Mouse (Mus musculus) liver, embryonic 11.5 days (tissue): Measurements from ENCODE around the gene Tnnt1. TPM values are rescaled to one million over a fixed set of nuclear protein-coding genes. Genes with fewer than 3 reads are reported as not detected.
"Not testable (repeated sequence)": the region's sequence is repeated elsewhere in the genome, so short reads cannot be mapped to it uniquely, and the experiment has no call there.

ENCODE experiments used
- ATAC-seq: fragments of 200-750 bp; cut with Nextera tagmentation; replicated peaks from 2 replicates; pipeline ENCODE4 v1.8.0; 2017; ENCODE audit warnings: moderate number of reproducible peaks, mild to moderate bottlenecking, moderate TSS enrichment, moderate library complexity; ENCODE audit not compliant: low FRiP score
- DNase-seq: peaks from one replicate; pipeline ENCODE4 v3.0.0-alpha.2; 2017; ENCODE audit warnings: low spot score
- H3K27ac ChIP-seq: fragments of 300-500 bp; sonication (generic); 2 replicates; pipeline ENCODE4 v1.5.1; 2014; ENCODE audit warnings: mild to moderate bottlenecking, low read depth, low read length, control low read depth
- H3K27me3 ChIP-seq: fragments of 300-500 bp; sonication (generic); replicated peaks from 2 replicates; pipeline ENCODE4 v1.6.1; 2014; ENCODE audit warnings: low read length, mixed read lengths; ENCODE audit not compliant: control insufficient read depth, insufficient read depth
- H3K36me3 ChIP-seq: fragments of 300-500 bp; sonication (generic); 2 replicates; pipeline ENCODE4 v1.6.1; 2014; ENCODE audit warnings: mild to moderate bottlenecking, low read length, moderate library complexity, mixed read lengths; ENCODE audit not compliant: control insufficient read depth, insufficient read depth
- H3K4me1 ChIP-seq: fragments of 300-500 bp; sonication (generic); replicated peaks from 2 replicates; pipeline ENCODE4 v1.6.1; 2014; ENCODE audit warnings: low read length, mixed read lengths; ENCODE audit not compliant: control insufficient read depth, insufficient read depth
- H3K4me2 ChIP-seq: fragments of 300-500 bp; sonication (generic); 2 replicates; pipeline ENCODE4 v1.6.1; 2014; ENCODE audit warnings: mild to moderate bottlenecking, control low read depth, moderate library complexity
- H3K4me3 ChIP-seq: fragments of 300-500 bp; sonication (generic); 2 replicates; pipeline ENCODE4 v1.5.1; 2014; ENCODE audit warnings: low read depth, low read length, control low read depth
- H3K9ac ChIP-seq: fragments of 300-500 bp; sonication (generic); 2 replicates; pipeline ENCODE4 v1.6.1; 2014; ENCODE audit warnings: low read depth, low read length, control low read depth
- H3K9me3 ChIP-seq: fragments of 300-500 bp; sonication (generic); 2 replicates; pipeline ENCODE4 v1.6.1; 2016; ENCODE audit warnings: low read length, inconsistent platforms, mixed read lengths; ENCODE audit not compliant: control insufficient read depth
- WGBS: fragments of 180-500 bp; shearing (Covaris S2); extraction: QIAGEN DNeasy Blood & Tissue Kit; methylation state at CpG from one replicate; pipeline ENCODE4 v1.1.7; 2014; 5-methylcytosine and 5-hydroxymethylcytosine counted together
- polyA plus RNA-seq: library from polyadenylated mRNA; unstranded; fragments of >200 nt; fragmentation: Nextera tagmentation; extraction: Ambion mirVana; gene quantifications from 2 replicates; pipeline ENCODE4 v1.2.1, GENCODE M21; 2014

Tnnt1 gene
- polyA plus RNA-seq, 1 experiment from 2014 or later: 27.7 TPM

DNA sequence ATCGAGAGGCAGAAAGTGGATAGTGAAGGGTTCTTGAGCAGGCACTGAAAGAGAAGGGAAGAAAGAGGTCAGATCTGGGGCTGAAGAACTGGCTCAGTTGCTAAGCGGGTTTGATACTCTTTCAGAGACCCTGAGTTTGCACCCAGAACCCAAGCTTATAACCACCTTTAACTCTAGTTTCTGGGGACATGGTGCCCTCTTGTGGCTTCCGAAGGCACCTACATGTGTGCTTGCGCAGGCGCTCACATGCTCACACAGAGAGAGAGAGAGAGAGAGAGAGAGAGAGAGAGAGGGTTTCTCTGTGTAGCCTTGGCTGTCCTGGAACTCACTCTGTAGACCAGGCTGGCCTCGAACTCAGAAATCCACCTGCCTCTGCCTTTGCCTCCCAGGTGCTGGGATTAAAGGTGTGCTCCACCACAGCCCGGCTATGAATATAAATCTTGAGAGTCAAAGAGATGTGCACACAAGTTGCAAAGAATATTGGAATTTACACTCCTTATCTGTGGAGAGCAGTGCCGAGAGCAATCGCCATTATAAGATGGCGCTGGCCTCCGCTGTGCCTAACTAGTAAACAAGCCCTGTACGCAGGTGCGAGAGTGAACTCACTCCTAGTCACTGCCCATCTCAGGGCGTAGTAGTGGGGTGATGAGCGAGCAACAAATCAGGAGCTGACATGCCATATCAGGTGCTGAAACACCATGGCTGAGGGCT, 8.2 kb upstream of the Tnnt1 start, which contains the start of gene Tnni3:
Gene Tnni3 (minus strand): TSS at position 18 of the 711 bp plus-strand sequence.
- not testable (repeated sequence) for H3K4me2 ChIP-seq, H3K4me3 ChIP-seq, H3K27ac ChIP-seq, H3K27me3 ChIP-seq, H3K9ac ChIP-seq, H3K36me3 ChIP-seq, H3K9me3 ChIP-seq, DNase-seq
- ATAC-seq: peak; percentile 42; the same call in 1 of the 2 replicates
- WGBS: 64% methylated on average over 15 of the region's 15 CpGs
- H3K4me1 ChIP-seq: peaks cover 11% of the 10 kb centered on the region

DNA sequence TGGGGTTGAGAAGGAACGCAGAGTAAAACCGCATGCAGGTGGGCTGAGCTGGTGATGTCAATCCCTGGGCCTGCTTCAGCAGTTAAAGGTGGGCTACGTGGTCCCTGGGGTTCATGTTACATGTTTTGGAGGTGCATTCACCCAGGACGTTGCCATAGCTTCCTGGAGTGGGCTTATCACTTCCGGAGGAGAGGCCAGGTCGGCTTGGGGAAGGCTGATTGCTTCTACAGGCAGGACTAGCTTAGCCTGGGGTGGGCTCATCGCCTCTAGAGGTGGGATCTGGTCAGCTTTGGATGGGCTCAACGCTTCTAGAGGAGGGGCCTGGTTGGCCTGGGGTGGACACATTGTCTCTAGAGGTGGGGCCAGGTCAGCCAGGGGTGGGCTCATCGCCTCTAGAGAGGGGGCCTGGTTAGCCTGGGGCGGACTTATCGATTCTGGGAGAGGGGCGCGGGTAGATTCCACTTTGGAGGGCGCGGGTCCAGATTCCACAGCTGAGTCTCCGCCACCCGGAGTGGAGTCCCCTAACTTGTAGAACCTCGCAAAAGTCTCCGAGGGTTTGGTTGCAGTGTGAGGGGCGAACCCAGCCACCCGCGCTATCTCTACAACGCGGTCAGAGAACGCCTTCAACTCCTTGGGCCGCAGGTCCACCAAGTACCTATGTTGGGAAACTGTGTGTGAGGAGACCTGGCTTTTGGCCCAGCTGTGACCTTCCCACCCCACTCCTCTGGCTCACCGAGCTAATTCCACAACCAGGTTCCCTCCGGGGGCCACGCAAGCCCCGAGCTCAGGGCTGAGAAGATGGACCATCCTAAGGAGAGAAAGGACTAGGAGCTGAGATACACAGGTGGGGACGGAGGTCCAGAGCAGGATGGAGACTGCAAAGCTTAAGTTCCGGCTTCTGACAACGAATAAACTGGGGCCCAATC, 7.3 kb upstream of the Tnnt1 start:
- Histone ChIP-seq H3K4me1 (peaks cover 11% of the 10 kb centered on the region), H3K27ac (no peak overlapping the region), H3K9ac (no peak overlapping the region), H3K36me3 (no peaks in the 10 kb centered on the region), H3K9me3 (no peaks in the 10 kb centered on the region), H3K4me2 (no peak overlapping the region), H3K27me3 (peaks cover 4% of the 10 kb centered on the region; the same call in 1 of the 2 replicates), H3K4me3 (no peak overlapping the region)
- ATAC-seq: no peak
- WGBS: 81% methylated on average over 33 of the region's 33 CpGs
- peak; percentile 32 for DNase-seq

DNA sequence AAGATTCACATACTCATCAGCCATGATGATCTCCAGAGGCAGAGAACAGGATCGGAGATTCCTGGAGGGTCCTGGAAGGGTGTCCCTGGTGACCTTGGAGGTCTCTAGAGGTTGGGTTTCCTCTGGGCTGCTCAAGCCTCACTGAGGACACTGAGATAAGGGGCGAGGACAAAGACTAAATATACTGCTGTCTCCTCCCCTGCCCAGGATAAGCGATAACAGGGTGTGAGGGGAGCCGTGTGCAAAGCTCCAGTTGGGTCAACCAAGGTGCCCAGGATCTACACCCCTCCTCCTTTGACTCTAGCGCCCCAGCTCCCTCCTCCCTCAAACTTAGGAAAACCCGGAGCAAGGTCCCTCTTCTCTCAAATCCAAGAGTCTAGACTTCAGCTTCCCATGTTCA, 6.1 kb upstream of the Tnnt1 start:
- Histone ChIP-seq H3K27ac (no peak overlapping the region), H3K4me1 (peaks cover 11% of the 10 kb centered on the region), H3K9ac (no peak overlapping the region), H3K36me3 (no peaks in the 10 kb centered on the region), H3K4me3 (no peak overlapping the region), H3K9me3 (no peaks in the 10 kb centered on the region), H3K27me3 (peaks cover 4% of the 10 kb centered on the region; the same call in 1 of the 2 replicates), H3K4me2 (no peak overlapping the region)
- 53% methylated on average over 6 of the region's 6 CpGs for whole genome bisulfite sequencing
- no peak for ATAC-seq
- peak; percentile 29 for DNase-seq

DNA sequence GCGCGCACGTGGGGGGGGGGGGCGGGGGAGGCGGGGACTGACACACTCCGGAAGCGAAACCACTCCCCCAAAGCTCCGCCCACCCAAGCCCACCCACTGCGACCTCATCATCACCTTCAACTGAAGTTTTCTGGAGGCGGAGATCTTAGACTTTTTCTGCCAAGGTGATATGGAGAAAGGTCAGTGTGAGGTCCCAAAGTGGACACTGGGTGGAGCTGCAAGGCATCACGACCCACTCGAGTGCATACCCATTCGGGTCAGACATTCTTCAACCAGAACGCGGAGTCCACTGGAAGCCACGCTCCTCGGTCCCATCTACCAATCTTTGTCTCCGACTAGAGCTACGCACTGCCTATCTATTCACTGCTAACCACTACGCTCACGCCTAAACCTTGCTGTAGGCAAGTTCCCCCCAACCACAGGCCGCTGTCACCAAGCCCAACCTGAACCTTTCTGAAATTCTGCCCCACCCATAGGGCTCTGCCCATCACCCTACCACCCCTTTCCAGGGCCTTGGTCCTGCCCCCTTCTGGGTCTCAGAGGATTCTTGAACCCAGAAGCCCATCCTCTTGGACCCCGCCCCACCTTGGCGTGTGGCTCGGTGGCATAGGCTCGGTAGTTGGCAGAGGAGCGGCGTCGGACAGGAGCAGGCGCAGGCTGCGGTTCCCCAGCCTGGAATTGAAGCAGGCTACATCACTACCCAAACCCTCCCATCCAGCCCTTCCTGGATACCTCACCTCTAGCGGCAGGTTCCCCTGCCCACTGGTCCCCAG, 5.2 kb upstream of the Tnnt1 start:
- Histone ChIP-seq H3K9ac (no peak overlapping the region), H3K27me3 (peaks cover 4% of the 10 kb centered on the region; the same call in 1 of the 2 replicates), H3K27ac (no peak overlapping the region), H3K4me3 (peak overlapping the region; percentile 11), H3K9me3 (no peaks in the 10 kb centered on the region), H3K4me2 (peak overlapping the region; percentile 60), H3K36me3 (no peaks in the 10 kb centered on the region), H3K4me1 (peaks cover 10% of the 10 kb centered on the region)
- no peak for DNase-seq
- no peak for ATAC-seq
- 25% methylated on average over 30 of the region's 32 CpGs for WGBS

DNA sequence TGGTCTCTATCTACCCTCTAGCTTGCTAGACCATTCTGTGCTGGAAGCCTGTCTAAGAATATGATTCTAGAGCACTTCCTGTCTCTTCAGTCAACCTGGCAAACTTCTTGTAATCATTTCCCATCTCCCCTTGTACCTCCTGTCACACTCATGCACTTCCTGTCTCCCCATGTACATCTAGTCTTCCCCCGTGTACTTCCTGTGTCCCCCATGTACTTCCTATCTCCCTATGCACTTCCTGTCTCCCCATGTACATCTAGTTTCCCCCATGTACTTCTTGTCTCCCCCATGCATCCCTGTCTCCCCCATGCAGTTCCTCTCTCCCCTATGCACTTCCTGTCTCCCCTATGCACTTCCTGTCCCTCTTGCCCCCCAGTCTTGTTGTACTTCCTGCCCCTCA, 2.3 kb upstream of the Tnnt1 start:
- ATAC-seq (no peak), DNase-seq (no peak)
- 34% methylated on average over 1 of the region's 1 CpGs for WGBS
- H3K9ac ChIP-seq: no peak overlapping the region
- H3K4me2 ChIP-seq: no peak overlapping the region
- peaks cover 4% of the 10 kb centered on the region; the same call in 1 of the 2 replicates for H3K27me3 ChIP-seq
- H3K36me3 ChIP-seq: no peaks in the 10 kb centered on the region
- H3K4me3 ChIP-seq: no peak overlapping the region
- H3K27ac ChIP-seq: 0 out of 2 replicates have a peak overlapping the region, but pooled peaks have one; percentile 3
- no peaks in the 10 kb centered on the region for H3K9me3 ChIP-seq
- peaks cover 19% of the 10 kb centered on the region for H3K4me1 ChIP-seq

DNA sequence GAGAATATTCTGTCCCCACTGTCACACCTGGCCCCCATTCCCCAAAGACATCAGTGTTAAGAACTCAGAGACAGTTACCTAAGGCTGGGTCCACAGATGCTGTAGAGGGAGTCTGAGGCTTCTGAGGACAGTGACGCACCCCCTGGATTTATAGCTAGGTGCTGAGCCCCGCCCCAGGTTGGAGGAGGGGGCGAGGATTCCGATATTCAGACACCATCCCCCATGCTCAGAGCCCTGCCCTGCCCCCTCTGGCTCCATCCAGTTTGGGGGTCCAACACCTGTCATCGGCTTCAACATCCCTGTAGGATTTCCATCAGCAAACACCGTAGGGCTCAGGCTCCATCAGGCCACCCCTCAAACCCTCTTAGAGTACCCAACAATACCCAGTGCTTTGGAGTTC, 329 bp downstream of the Tnnt1 start:
- 73% methylated on average over 6 of the region's 6 CpGs for WGBS
- Histone ChIP-seq H3K4me2 (no peak overlapping the region), H3K27ac (no peak overlapping the region), H3K27me3 (peaks cover 4% of the 10 kb centered on the region; the same call in 1 of the 2 replicates), H3K36me3 (no peaks in the 10 kb centered on the region), H3K4me1 (peaks cover 14% of the 10 kb centered on the region), H3K4me3 (no peak overlapping the region), H3K9ac (no peak overlapping the region), H3K9me3 (no peaks in the 10 kb centered on the region)
- no peak for ATAC-seq
- no peak for DNase-seq

DNA sequence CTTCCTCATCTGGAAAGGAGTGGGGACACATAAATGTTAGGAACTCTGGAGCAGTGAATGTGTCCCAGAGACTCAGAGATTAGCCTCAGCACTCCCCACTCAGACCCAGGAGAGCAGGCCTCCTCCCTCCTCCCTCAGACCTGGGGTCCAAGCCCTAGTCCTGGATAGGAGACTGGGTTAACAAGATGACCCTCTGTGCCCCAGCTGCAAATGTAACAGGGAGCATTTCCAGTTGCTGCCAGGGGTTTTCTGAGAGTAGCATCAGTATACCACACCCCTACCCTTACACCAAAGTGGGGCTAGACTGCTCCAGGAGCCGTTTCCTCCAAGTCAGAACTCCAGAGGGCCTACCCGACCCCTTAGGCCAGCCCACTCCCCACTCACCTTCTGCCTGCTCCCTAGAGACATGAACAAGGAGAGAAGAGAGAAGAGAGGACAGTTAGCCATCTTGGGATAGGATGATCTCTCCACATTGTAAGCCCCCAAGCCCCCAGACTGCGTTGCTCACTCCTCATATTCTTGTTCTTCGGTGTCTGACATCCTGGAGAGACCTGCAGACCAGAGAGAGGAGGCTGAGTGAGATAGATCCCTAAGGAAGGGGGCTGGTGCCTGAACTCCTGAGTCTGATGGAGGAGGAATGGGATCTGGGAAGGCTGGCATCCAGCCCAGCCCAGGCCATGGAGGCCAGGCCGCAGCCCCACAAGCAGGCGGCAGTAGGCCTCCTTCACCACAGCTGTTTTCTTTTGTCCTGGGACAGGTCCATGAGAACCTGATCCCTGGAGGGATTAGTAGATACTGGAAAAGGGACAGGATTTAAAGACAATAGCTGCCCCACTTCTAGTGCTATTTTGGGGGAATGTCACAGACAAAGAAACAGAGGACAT, 2.1 kb downstream of the Tnnt1 start:
- Histone ChIP-seq H3K4me3 (no peak overlapping the region), H3K4me2 (no peak overlapping the region), H3K4me1 (peaks cover 13% of the 10 kb centered on the region), H3K9ac (no peak overlapping the region), H3K9me3 (no peaks in the 10 kb centered on the region), H3K36me3 (no peaks in the 10 kb centered on the region), H3K27me3 (no peaks in the 10 kb centered on the region), H3K27ac (no peak overlapping the region)
- 71% methylated on average over 6 of the region's 6 CpGs for WGBS
- DNase-seq (no peak), ATAC-seq (no peak)
